9 mouse cellular contexts compared by ENCODE assay signal in genomic region chr3:51708375-51708745, GRCm38 (mm10). TPM values are rescaled to one million over a fixed set of nuclear protein-coding genes. Genes with fewer than 3 reads are reported as not detected.
DNase-seq lines count a peak whose midpoint lies in the region; ATAC-seq and TF ChIP-seq lines count a peak whose summit lies in the region.
"Had no signal": no experiment of that assay in that cellular context is flagged by ENCODE, and none has a peak within 500 bp of the region (broad histone marks: within the 10 kb centered on the region; RNA-seq: fewer than 3 reads in every experiment).

No protein-coding gene starts in this region.

- 75% methylated on average over 1 of the region's 1 CpGs for WGBS in forebrain, embryonic 13.5 days
- WGBS in forebrain, postnatal 0 days: 66% methylated on average over 1 of the region's 1 CpGs
- 33% methylated on average over 1 of the region's 1 CpGs for WGBS in kidney, embryonic 16.5 days
- WGBS in liver, embryonic 11.5 days: 79% methylated on average over 1 of the region's 1 CpGs

- H3K4me1 ChIP-seq in forebrain, embryonic 13.5 days: peaks cover 9% of the 10 kb centered on the region; the same call in 1 of the 2 replicates
- H3K4me1 ChIP-seq in forebrain, postnatal 0 days (ENCODE audit: insufficient read depth): no peaks in the 10 kb centered on the region
- H3K4me1 ChIP-seq in kidney, embryonic 16.5 days (ENCODE audit: insufficient read depth, low read length): peaks cover 34% of the 10 kb centered on the region
- H3K4me1 ChIP-seq in bone marrow macrophage, adult 2 months (ENCODE audit: control insufficient read depth, insufficient read depth, low read length): peaks cover 26% of the 10 kb centered on the region
- peaks cover 29% of the 10 kb centered on the region for H3K4me1 ChIP-seq in liver, embryonic 11.5 days (replicated peaks; ENCODE audit: control insufficient read depth, insufficient read depth, low read length)

- no peak overlapping the region for H3K9ac ChIP-seq in forebrain, embryonic 13.5 days
- no peak overlapping the region for H3K9ac ChIP-seq in forebrain, postnatal 0 days
- no peak overlapping the region for H3K9ac ChIP-seq in kidney, embryonic 16.5 days (replicated peaks; ENCODE audit: low read length)
- no peak overlapping the region for H3K9ac ChIP-seq in liver, embryonic 11.5 days (ENCODE audit: low read depth, low read length)
- H3K9ac ChIP-seq: limb, embryonic 12.5 days had no signal

- H3K27ac ChIP-seq in forebrain, embryonic 13.5 days: peak overlapping the region; percentile 1; the same call in 1 of the 2 replicates
- H3K27ac ChIP-seq in forebrain, postnatal 0 days (ENCODE audit: low read depth, low read length): no peak overlapping the region
- H3K27ac ChIP-seq in kidney, embryonic 16.5 days (ENCODE audit: low read length): peak overlapping the region; percentile 93
- peak overlapping the region; percentile 99 for H3K27ac ChIP-seq in bone marrow macrophage, adult 2 months (ENCODE audit: insufficient read depth, low read depth, low read length)
- peak overlapping the region; percentile 42; the same call in 1 of the 2 replicates for H3K27ac ChIP-seq in liver, embryonic 11.5 days (ENCODE audit: low read depth, low read length)
- H3K27ac ChIP-seq: limb, embryonic 12.5 days had no signal

- TF ChIP-seq POLR2A in bone marrow macrophage, adult 2 months (IDR thresholded peaks at IDR 0.05; ENCODE audit: borderline replicate concordance, low read depth, low read length): no peak

- TF ChIP-seq CTCF in forebrain, postnatal 0 days (IDR thresholded peaks at IDR 0.05; ENCODE audit: low read depth): no peak
- TF ChIP-seq CTCF in bone marrow macrophage, adult 2 months (IDR thresholded peaks at IDR 0.05; ENCODE audit: low read depth, low read length): no peak

- H3K9me3 ChIP-seq in forebrain, embryonic 13.5 days (replicated peaks): no peaks in the 10 kb centered on the region
- H3K9me3 ChIP-seq in forebrain, postnatal 0 days (ENCODE audit: low read length): no peaks in the 10 kb centered on the region
- no peaks in the 10 kb centered on the region for H3K9me3 ChIP-seq in kidney, embryonic 16.5 days (ENCODE audit: low read length)
- H3K9me3 ChIP-seq in liver, embryonic 11.5 days (ENCODE audit: control insufficient read depth, low read length): no peaks in the 10 kb centered on the region

- ATAC-seq in forebrain, embryonic 13.5 days: no peak
- no peak for ATAC-seq in forebrain, postnatal 0 days
- ATAC-seq in kidney, embryonic 16.5 days (ENCODE audit: low FRiP score, low TSS enrichment): no peak
- ATAC-seq in liver, embryonic 11.5 days (replicated peaks; ENCODE audit: low FRiP score): no peak

- no peak overlapping the region for H3K4me3 ChIP-seq in forebrain, embryonic 13.5 days
- no peak overlapping the region for H3K4me3 ChIP-seq in forebrain, postnatal 0 days (ENCODE audit: low read depth, low read length)
- H3K4me3 ChIP-seq in kidney, embryonic 16.5 days (ENCODE audit: low read length): no peak overlapping the region
- peak overlapping the region; percentile 22; the same call in 1 of the 2 replicates for H3K4me3 ChIP-seq in bone marrow macrophage, adult 2 months (ENCODE audit: insufficient read depth, low read length)
- no peak overlapping the region for H3K4me3 ChIP-seq in liver, embryonic 11.5 days (ENCODE audit: low read depth, low read length)
- H3K4me3 ChIP-seq: limb, embryonic 12.5 days had no signal

- H3K36me3 ChIP-seq in forebrain, embryonic 13.5 days (ENCODE audit: poor library complexity, severe bottlenecking): no peaks in the 10 kb centered on the region
- H3K36me3 ChIP-seq in forebrain, postnatal 0 days (ENCODE audit: insufficient read depth): no peaks in the 10 kb centered on the region
- H3K36me3 ChIP-seq in kidney, embryonic 16.5 days (ENCODE audit: insufficient read depth, low read length): no peaks in the 10 kb centered on the region
- H3K36me3 ChIP-seq in liver, embryonic 11.5 days (ENCODE audit: control insufficient read depth, insufficient read depth, low read length): no peaks in the 10 kb centered on the region
- H3K36me3 ChIP-seq: limb, embryonic 12.5 days had no signal

- no peak overlapping the region for H3K4me2 ChIP-seq in forebrain, embryonic 13.5 days
- H3K4me2 ChIP-seq in forebrain, postnatal 0 days (ENCODE audit: low read depth): no peak overlapping the region
- H3K4me2 ChIP-seq in kidney, embryonic 16.5 days (replicated peaks; ENCODE audit: low read depth, low read length): peak overlapping the region; percentile 39; the same call in 1 of the 2 replicates
- peak overlapping the region; percentile 49 for H3K4me2 ChIP-seq in liver, embryonic 11.5 days
- H3K4me2 ChIP-seq: limb, embryonic 12.5 days had no signal

- no peaks in the 10 kb centered on the region for H3K27me3 ChIP-seq in forebrain, embryonic 13.5 days
- no peaks in the 10 kb centered on the region for H3K27me3 ChIP-seq in forebrain, postnatal 0 days (ENCODE audit: insufficient read depth, low read length)
- no peaks in the 10 kb centered on the region for H3K27me3 ChIP-seq in kidney, embryonic 16.5 days (ENCODE audit: insufficient read depth, low read length)
- no peaks in the 10 kb centered on the region for H3K27me3 ChIP-seq in liver, embryonic 11.5 days (replicated peaks; ENCODE audit: control insufficient read depth, insufficient read depth, low read length)
- H3K27me3 ChIP-seq: limb, embryonic 12.5 days had no signal

- no peak for DNase-seq in forebrain, postnatal 0 days
- DNase-seq in kidney, postnatal 25 days: no peak
- no peak for DNase-seq in liver, embryonic 11.5 days (ENCODE audit: low spot score)
- DNase-seq in spleen, postnatal 36 days (ENCODE audit: low spot score in 2 of 2): no peak
- no peak for DNase-seq in layer of hippocampus, postnatal 10 days (ENCODE audit: low spot score in 2 of 2)

RNA-seq across cellular contexts. Expression of gene Mgst2, which starts 48.2 kb away (rescaled TPM):
- polyA plus RNA-seq in forebrain, embryonic 13.5 days (2015; fragmentation: Nextera tagmentation; extraction: Ambion mirVana): 0.37 and 0.96 TPM in 2 replicates
- 0.54 TPM in 1 of 2 replicates, not detected in the other for total RNA-seq in forebrain, postnatal 0 days (2014; rRNA removed)
- 0.83 and 0.94 TPM in 2 replicates for polyA plus RNA-seq in forebrain, postnatal 0 days (2015; fragmentation: Nextera tagmentation; extraction: Ambion mirVana)
- polyA plus RNA-seq in kidney, embryonic 16.5 days (2015; fragmentation: Nextera tagmentation; extraction: Ambion mirVana): 1.1 and 1.6 TPM in 2 replicates
- 2.4 and 3.8 TPM in 2 replicates for polyA plus RNA-seq in bone marrow macrophage, adult 2 months (2012; ENCODE audit: insufficient read depth, insufficient read length, missing spikeins)
- polyA plus RNA-seq in liver, embryonic 11.5 days (2014; fragmentation: Nextera tagmentation; extraction: Ambion mirVana): 16.5 and 16.6 TPM in 2 replicates
- total RNA-seq in layer of hippocampus, postnatal 10 days (2021): under 1 TPM; 0.60 to 0.87 TPM

Comparison
In these comparisons a context has a peak if more than half of its experiments do, and no peak if none do; other contexts are left out.
1. H3K4me2 ChIP-seq: peak in kidney, embryonic 16.5 days (single experiment) and liver, embryonic 11.5 days (single experiment); none in forebrain, embryonic 13.5 days (single experiment) and forebrain, postnatal 0 days (single experiment).